Mouse (Mus musculus) brain, embryonic 14.5 days (tissue): ENCODE data around the gene Adgrl3. TPM values are rescaled to one million over a fixed set of nuclear protein-coding genes. Genes with fewer than 3 reads are reported as not detected.
A peak's percentile ranks its signal among the peaks of the same experiment; 100 is the strongest.

Experiments used
- DNase-seq: peaks from one replicate; pipeline ENCODE4 v3.0.0-alpha.2; 2011; ENCODE audit warnings: low read depth
- CTCF ChIP-seq: fragments of 200-500 bp; IDR thresholded peaks from 2 replicates; pipeline ENCODE4 v1.5.1; 2012; ENCODE audit warnings: inconsistent platforms, mild to moderate bottlenecking, moderate library complexity, borderline replicate concordance; ENCODE audit not compliant: insufficient read depth, insufficient read length; ENCODE audit errors: extremely low read depth
- POLR2A ChIP-seq: fragments of 200-500 bp; IDR thresholded peaks from 2 replicates; pipeline ENCODE4 v1.6.1; 2012; ENCODE audit warnings: mild to moderate bottlenecking, inconsistent platforms, borderline replicate concordance; ENCODE audit not compliant: poor library complexity, insufficient read depth, insufficient read length, severe bottlenecking; ENCODE audit errors: extremely low read depth
- polyA plus RNA-seq: library from polyadenylated mRNA; depleted of rRNA; stranded (reverse); fragments of >200 nt; gene quantifications from 2 replicates; pipeline ENCODE4 v1.2.3, GENCODE M21; 2012

The Adgrl3 gene
- polyA plus RNA-seq, 1 experiment = 89.2 TPM

- TF ChIP-seq POLR2A (no peak), CTCF (no peak)
- peak; percentile 9 for DNase-seq
Measured at GRCm38 (mm10) chr5:81405582-81406143, 385.7 kb downstream of the Adgrl3 start.

GRCm38 (mm10) chr5:81417326-81417725, 397.4 kb downstream of the Adgrl3 start:
- no peak for DNase-seq
- no peak for TF ChIP-seq POLR2A
- TF ChIP-seq CTCF = no peak

- TF ChIP-seq CTCF (no peak), POLR2A (no peak)
- DNase-seq = no peak
Measured at GRCm38 (mm10) chr5:81427393-81427792, 407.5 kb downstream of the Adgrl3 start.

GRCm38 (mm10) chr5:81436375-81436774, 416.4 kb downstream of the Adgrl3 start:
- TF ChIP-seq POLR2A (no peak), CTCF (no peak)
- DNase-seq = no peak

GRCm38 (mm10) chr5:81442150-81442549, 422.2 kb downstream of the Adgrl3 start:
- TF ChIP-seq POLR2A = no peak
- TF ChIP-seq CTCF = no peak
- no peak for DNase-seq

- DNase-seq = peak; percentile 24
- TF ChIP-seq CTCF = no peak
- TF ChIP-seq POLR2A = no peak
Measured at GRCm38 (mm10) chr5:81465971-81466370, 446.0 kb downstream of the Adgrl3 start.

GRCm38 (mm10) chr5:81474681-81475080, 454.7 kb downstream of the Adgrl3 start:
- TF ChIP-seq POLR2A (no peak), CTCF (no peak)
- DNase-seq = no peak

- TF ChIP-seq POLR2A (no peak), CTCF (no peak)
- DNase-seq = peak; percentile 18
Measured at GRCm38 (mm10) chr5:81475406-81475805, 455.5 kb downstream of the Adgrl3 start.

GRCm38 (mm10) chr5:81475971-81476606, 456.2 kb downstream of the Adgrl3 start:
- DNase-seq = no peak
- TF ChIP-seq POLR2A (no peak), CTCF (no peak)

- DNase-seq = no peak
- TF ChIP-seq POLR2A (no peak), CTCF (no peak)
Measured at GRCm38 (mm10) chr5:81480911-81481310, 461.0 kb downstream of the Adgrl3 start.

- TF ChIP-seq POLR2A (no peak), CTCF (no peak)
- no peak for DNase-seq
Measured at GRCm38 (mm10) chr5:81483890-81484289, 464.0 kb downstream of the Adgrl3 start.

GRCm38 (mm10) chr5:81501076-81501475, 481.1 kb downstream of the Adgrl3 start:
- TF ChIP-seq POLR2A (no peak), CTCF (no peak)

More at GRCm38 (mm10) chr5:81501076-81501475, 481.1 kb downstream of the Adgrl3 start:
- no peak for DNase-seq
